Mouse (Mus musculus) embryo, embryonic 10 days (tissue): ENCODE measurements at regions not wholly inside any gene's neighbourhood (a gene's known extent, or its start where the extent isn't known, plus 50 kb on each side); places are given as distances from the start of the nearest gene placed in this dataset.

Experiments used
- DNase-seq: peaks from one replicate; pipeline ENCODE4 v3.0.0-alpha.2; 2015; ENCODE audit warnings: low spot score

DNA sequence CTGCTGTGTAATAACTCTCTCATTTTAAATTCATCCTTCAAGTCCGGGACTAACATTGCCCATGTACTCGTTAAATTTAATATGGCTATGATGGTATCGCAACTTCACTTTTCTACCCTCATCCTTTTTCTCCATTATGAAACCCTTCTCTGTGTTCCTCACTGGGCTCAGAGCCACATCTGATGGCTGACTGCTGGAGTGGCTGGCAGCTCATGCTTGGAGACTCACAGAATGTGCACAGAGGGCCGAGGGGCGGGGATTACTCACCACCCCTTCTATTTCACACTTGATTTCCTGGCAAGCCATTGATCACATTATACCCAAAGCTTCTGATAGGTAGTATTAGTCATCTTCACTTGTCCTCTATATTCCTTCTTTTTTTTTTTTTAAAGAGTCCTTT is 81.1 kb upstream of the Vwde start:
- no peak for DNase-seq

DNA sequence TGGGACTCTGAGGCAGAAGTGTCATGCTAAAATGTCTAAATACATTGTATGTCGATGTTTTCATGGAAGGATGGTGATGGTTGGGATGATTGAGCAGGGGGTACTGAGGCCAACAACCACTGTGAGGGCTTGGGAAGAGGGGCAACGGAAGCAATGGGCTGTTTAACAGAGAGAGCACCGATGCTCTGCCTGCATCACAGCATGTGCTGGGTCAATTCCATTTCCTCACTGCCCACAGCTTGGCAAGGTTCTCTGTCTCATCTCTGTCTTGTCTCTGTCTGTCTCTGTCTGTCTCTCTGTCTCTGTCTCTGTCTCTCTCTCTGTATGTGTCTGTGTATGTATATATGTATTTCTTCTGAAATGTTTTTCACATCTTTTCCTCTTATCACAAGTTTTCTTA is 73.4 kb upstream of the Vwde start:
- no peak for DNase-seq

DNA sequence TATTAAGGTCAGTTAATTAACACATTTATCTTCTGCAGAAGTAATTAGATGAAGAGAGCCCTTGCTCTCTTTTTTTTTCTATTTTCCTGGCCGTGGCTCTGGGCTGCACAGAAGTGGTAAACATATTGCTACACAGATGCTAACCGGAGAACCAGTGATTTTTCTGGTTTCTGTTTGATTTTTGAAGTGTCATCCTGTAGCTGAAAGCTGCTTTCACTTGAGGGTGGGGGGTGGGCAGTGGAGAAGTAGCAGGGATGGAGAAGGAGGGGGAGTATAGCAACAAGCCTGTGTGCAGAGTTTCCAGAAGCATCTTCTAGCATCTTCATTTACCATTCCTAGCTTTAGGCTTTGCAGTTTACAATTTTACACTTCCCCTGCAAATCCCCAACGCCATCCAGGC is 72.3 kb upstream of the Vwde start:
- DNase-seq: no peak

DNA sequence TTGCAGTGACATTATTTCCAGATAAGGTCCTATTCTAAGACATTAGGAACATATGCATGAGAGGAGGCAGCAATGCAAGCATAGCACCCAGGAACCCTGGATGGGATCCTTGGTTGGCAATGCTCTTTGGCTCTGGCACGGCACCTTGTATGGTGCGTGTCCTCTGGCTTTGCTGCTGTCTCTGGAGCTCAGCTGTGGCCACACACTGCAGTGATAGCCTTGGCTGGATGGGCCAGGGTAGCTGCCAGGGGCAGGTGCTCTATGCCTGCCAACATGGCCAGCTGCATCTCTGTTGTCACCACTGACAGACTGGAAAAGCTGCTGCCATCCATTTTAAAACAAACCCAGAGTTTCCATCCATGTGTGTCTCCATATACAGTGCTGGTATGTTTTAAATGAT is 71.3 kb upstream of the Vwde start:
- DNase-seq: no peak

DNA sequence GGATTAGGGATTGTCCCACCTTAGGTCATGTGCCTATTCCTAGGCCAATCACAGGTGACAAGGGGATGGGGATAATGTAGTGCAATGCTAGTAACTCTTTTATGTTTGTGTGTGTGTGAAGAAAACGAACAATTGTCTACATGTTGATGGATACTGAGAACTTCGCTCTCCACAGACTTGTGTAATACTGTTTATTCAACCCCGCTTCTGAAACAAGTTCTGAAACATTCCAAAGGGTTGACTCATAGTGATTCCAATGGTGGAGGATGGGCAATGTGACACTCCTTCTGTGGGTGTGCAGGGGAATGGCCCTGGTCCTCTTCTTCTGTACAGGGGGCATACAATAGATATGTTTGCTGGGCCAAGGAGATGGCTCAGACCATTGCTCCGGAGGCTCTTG is 69.6 kb upstream of the Vwde start:
- no peak for DNase-seq

DNA sequence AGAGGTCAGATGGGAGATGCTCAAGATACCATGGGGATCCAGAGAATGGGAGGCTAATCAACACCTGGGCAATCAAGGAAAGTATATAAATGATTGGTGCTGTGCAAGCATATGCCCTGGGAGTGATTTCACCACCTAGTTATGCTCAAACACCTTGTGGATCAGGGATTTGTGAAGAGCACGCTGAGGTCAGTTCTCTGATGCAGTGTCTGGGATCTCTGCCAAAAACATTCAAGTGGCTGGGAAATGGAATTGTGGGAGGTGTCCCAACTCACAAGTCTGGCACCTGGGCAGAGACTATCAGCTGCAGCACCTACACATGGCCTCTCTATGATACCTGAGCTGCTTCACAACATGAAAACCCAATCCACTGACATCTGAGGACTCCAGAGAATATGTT is 63.7 kb upstream of the Vwde start:
- DNase-seq: no peak

DNA sequence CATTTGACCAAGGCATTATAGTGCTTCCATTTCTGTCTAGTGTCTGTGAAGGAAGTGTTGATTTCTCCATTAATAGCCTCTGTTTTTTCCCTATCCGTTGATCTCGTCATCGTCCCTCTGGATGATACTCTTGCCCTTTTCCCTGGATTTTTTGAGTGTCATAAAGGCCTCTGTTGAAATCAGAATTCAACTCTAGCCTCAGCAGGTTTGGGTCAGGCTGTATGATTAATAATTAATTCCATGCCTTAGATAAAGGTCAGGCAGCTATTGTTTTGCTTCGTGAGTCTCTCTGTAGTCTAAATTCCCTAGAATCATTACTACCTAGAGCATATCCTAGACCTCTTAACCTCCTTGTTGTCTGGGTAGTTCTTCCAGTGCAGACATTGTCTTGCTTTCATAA is 63.0 kb upstream of the Vwde start:
- no peak for DNase-seq

DNA sequence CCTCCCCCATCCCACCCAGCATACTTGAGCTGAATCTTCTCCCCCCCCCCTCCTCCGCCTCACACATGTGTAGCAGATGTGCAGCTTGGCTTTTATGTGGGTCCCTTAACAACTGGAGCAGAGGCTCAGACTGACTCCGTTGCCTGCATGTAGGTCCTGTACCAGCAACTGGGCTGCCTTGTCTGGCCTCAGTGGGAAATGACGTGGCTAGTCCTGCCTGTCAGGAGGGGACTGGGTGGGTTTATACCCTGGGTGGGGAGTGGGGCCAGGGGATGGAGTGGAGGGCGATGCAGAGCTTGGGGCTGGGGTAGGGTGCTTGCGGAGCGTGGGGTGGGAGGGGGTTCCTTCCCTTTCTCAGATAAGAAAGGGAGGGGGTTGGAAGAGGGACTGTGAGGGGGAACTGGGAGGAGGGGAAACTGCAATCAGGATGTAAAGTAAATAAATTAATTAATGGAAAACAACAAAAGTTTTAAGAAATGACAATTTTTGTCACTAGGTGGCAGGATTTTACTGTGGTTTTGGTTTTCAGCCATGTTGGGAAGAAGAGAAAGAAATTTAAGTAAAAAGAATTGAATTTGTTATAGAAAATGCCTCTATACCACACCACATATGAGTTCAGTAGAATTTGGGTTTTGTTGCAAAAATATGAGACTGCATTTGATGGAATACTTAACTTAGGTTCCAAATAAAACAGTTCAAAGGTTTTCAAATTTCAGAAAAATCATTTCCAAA is 61.9 kb upstream of the Vwde start:
- DNase-seq: peak; percentile 4

DNA sequence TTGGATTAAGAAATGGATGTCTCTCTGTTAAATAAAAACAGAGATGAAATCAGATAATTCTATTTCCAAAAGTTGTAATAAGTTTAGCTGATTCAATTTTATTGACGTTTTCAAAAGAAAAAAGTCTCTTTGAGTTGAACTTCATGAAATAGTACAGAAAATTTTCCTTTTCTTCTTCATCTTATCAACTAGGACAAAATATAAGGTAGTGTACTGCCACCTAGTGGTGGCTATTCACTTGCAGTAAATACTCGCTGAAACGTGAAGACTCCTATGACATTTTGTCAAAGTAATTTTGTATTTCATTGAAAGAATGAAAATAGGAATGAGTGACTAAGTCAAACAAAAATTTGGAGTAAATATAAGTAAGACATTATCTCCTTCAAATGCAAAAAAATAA is 56.1 kb upstream of the Vwde start:
- DNase-seq: peak; percentile 70
